Mouse (Mus musculus) ES-Bruce4 (cell line): ENCODE data around the gene Pou2f2.

Experiments
- CTCF ChIP-seq: IDR thresholded peaks from one replicate; pipeline ENCODE4 v1.8.1; 2011; ENCODE audit warnings: low read depth, low read length
- POLR2A ChIP-seq: IDR thresholded peaks from one replicate; pipeline ENCODE4 v1.8.1; 2011; ENCODE audit warnings: low read length; ENCODE audit not compliant: insufficient read depth

- TF ChIP-seq POLR2A (no peak), CTCF (no peak)
These were observed 89.7 kb downstream of the Pou2f2 start for GRCm38 (mm10) chr7:25089875-25090274.
